Mouse (Mus musculus) brown adipose tissue, adult 24 weeks (tissue): ENCODE data around the gene Manba. TPM values are rescaled to one million over a fixed set of nuclear protein-coding genes. Genes with fewer than 3 reads are reported as not detected.

ENCODE experiments used
- H3K27ac ChIP-seq: fragments of 200-500 bp; replicated peaks from 2 replicates; pipeline ENCODE4 v1.5.1; 2012; ENCODE audit warnings: low read depth, mild to moderate bottlenecking, low read length
- H3K4me1 ChIP-seq: fragments of 200-500 bp; 2 replicates; pipeline ENCODE4 v1.6.1; 2012; ENCODE audit warnings: low read length, mixed read lengths; ENCODE audit not compliant: control insufficient read depth, insufficient read depth, insufficient read length
- H3K4me3 ChIP-seq: fragments of 200-500 bp; 2 replicates; pipeline ENCODE4 v1.5.1; 2012; ENCODE audit warnings: low read depth, mild to moderate bottlenecking, low read length, moderate library complexity; ENCODE audit not compliant: insufficient read depth
- polyA plus RNA-seq: library from polyadenylated mRNA; stranded (reverse); fragments of >200 nt; gene quantifications from 2 replicates; pipeline ENCODE4 v1.2.4, GENCODE M21; 2012; ENCODE audit not compliant: missing spikeins, insufficient read depth, insufficient read length

Manba gene
- polyA plus RNA-seq, 1 experiment: 8.8 TPM

DNA sequence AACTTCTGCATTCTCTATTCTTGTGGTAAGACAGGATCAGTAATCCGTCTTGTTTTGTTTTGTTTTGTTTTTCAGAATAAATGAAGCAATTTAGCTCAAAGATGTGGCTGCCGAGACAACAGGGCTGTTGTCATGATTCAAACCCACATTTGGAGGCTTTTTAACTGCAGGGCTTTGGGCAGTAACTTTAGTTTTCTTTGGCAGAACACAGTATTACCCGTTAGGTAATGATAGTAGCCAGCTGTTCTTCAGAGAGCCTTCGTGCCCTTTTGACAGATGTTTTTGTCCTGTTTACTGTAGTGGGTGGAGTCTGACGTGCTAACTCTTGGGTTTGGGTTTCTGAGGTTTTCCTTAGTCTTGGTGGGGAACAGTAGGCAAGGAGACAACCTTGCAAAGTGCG is 87.6 kb downstream of the Manba start:
- H3K27ac ChIP-seq: no peak overlapping the region
- no peak overlapping the region for H3K4me3 ChIP-seq
- no peaks in the 10 kb centered on the region for H3K4me1 ChIP-seq

GRCm38 (mm10) chr3:135575126-135575525 is 89.7 kb downstream of the Manba start:
- Histone ChIP-seq H3K27ac (no peak overlapping the region), H3K4me3 (no peak overlapping the region), H3K4me1 (no peaks in the 10 kb centered on the region)

DNA sequence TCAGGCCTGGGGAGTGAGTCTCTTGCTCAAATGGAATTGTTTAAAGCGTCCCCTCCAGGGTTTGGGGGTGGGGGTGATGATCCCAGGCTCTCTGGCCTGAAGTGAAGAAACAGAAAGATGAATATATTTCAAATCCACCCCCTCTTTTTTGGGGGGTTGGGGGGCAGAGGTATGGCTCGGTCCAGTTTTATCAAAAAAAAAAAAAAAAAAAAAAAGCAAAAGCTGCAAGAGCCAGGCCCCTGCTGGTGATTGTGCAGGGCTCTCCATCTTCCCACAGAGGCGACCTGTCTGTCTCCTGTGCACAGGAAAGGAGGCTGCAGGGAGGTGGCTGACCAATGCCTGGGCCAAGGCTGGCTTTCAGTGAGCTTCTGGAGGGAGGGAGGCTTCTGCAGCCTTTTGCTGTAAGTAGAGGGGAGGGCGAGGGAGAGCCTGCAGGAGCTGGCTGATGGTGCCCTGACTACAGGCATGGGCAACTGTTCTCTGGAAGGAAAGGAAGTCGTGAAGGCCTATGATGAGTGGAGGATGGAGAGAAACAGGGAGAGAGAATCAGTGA is 93.3 kb downstream of the Manba start:
- Histone ChIP-seq H3K4me1 (no peaks in the 10 kb centered on the region; the same call in 1 of the 2 replicates), H3K27ac (no peak overlapping the region), H3K4me3 (no peak overlapping the region)

DNA sequence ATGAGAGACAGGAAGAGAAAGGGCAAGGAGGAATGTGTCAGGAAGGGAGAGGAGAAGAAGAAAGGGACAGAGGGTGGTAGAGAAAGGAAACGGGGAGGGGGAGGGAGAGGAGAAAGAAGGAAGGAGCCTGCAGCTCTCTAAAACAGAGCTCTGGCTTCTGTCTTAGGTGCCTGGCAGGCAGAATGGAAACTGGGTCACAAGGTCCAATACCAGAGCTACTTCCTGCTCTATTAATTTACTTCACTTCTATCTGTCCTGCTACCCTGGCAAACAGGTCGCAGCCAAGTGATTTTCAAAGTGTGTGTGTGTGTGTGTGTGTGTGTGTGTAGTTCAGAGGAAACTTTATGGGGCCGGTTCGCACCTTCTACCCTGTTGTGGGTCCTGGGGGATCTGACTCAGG is 93.8 kb downstream of the Manba start:
- Histone ChIP-seq H3K4me1 (no peaks in the 10 kb centered on the region; the same call in 1 of the 2 replicates), H3K27ac (no peak overlapping the region), H3K4me3 (no peak overlapping the region)

DNA sequence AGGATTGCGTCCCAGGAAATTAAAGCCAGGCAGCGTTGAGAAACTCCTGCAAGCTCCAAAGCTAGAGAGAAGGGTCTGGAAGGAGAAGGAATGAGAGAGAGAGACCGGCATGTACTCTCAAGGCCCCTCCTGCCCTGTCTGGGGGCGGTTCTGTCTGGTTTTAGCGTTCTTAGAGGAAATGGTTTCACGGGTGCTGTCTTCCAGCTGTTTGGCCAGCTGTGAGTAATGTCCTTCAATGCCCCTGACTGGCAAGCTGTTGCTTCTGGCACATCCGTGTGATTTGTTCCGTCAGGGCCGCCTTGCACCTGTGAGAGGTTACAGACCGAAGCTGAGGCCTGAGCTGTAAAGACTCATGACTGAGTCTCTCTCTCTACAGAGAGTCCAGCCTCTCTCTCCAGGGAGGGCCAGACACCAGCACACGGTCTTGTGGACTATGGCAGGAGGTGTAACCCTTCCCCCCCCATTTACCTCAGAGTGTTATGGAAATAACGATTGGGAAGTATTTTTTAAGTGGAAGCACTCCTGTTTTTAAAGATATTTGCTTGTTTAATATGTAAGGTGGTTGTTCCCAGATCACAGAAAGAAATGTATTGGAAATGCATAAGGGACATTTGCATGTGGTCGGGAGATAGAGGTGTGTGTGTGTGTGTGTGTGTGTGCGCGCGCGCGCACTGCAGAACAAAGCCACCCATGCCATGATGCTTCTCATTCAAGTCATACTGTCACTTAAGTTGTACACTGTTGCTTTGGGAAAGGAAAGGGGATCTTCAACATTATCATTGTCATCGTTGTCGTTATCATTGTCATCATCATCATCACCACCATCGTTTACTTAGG is 95.2 kb downstream of the Manba start:
- no peak overlapping the region for H3K27ac ChIP-seq

DNA sequence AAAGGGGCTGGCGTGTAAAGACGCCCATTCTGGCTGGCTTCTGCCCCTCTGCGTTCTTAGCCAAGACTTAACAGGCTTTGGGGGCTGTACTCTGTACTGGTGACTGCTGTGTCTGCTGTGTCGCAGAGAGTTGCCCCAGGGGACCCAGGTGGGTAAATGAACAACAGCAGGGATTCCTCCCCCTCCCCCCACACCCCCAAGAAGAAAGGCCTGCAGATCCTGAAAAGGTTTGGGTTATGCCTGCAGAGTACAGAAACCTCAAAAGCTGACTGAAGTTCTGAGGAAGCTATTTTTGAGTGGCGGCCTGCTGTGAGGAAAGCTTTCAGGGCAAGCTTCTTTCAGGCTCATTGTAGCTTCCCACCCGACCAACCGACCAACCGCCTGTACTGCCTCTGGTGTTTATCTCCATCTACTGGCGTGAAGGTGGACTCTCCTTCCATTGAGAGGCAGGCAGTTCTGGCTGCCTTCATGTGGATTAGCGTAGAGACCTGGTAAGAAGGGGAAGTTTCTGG is 96.3 kb downstream of the Manba start:
- H3K27ac ChIP-seq: no peak overlapping the region
- no peak overlapping the region for H3K4me3 ChIP-seq
- H3K4me1 ChIP-seq: no peaks in the 10 kb centered on the region; the same call in 1 of the 2 replicates

More for the DNA sequence above, 95.2 kb downstream of the Manba start:
- no peak overlapping the region for H3K4me3 ChIP-seq
- no peaks in the 10 kb centered on the region; the same call in 1 of the 2 replicates for H3K4me1 ChIP-seq

DNA sequence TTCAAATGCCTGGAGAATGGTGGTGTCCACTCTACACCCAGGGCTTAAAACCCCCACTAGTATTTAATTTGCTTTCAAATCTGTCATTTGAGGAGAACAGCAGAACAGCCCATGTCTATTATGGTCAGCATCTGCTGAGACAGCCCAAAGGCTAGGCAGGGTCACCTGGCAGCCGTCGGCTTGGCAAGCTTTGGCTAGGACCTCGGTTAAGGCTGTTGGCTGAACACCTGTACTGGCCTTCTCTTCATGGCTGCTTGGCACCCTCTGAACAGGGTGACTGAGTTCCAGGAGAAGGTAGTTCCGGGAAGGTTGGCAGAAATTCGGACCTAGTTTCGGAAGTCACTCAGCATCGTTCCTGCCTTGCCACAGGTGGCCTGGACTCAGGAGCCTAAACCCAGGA is 96.8 kb downstream of the Manba start:
- Histone ChIP-seq H3K4me1 (no peaks in the 10 kb centered on the region; the same call in 1 of the 2 replicates), H3K4me3 (no peak overlapping the region), H3K27ac (no peak overlapping the region)

DNA sequence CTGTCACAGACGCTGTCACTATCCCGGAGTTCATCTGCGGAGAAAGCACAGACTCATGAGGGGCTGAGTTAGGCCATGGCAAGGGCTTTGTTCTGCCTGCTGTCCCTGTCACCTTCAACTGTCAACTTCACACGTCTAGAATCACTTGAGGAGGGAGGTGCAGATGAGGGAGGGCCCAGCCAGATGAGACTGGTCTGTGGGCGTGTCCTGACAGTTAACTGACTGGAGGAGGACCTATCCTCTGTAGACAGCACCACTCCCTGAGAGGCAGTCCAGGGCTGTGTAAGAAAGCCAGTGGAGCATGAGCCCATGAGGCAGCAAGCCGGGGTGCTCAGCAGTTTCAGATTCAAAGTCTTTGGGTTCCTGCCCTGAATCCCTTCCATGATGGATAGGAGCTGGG is 100.1 kb downstream of the Manba start:
- no peak overlapping the region for H3K4me3 ChIP-seq
- H3K4me1 ChIP-seq: no peaks in the 10 kb centered on the region; the same call in 1 of the 2 replicates
- no peak overlapping the region for H3K27ac ChIP-seq

- Histone ChIP-seq H3K4me1 (no peaks in the 10 kb centered on the region; the same call in 1 of the 2 replicates), H3K4me3 (no peak overlapping the region), H3K27ac (no peak overlapping the region)
Observed at GRCm38 (mm10) chr3:135586060-135586459, 100.6 kb downstream of the Manba start.

DNA sequence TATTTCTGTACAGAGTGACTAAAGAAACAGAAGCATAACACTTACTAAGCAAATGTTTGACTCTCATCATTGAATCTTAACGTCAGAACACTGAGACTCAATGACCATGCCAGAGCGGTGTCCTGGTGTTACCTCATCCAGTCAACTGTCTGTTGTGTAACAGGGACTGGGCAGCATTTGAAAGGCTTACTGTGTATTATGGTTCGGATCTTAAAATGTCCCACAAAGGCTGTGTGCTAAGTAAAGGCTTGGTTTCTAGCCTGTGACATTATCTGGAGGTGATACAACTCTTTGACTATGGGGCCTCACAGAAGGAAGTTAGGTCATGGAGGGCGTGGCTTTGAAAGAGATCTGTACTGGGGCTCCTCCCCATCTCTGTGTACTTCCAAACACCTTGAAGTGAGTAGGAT is 101.1 kb downstream of the Manba start:
- no peak overlapping the region for H3K4me3 ChIP-seq
- no peak overlapping the region for H3K27ac ChIP-seq
- H3K4me1 ChIP-seq: no peaks in the 10 kb centered on the region; the same call in 1 of the 2 replicates

GRCm38 (mm10) chr3:135590471-135590870 is 105.1 kb downstream of the Manba start:
- H3K4me1 ChIP-seq: no peaks in the 10 kb centered on the region
- no peak overlapping the region for H3K27ac ChIP-seq
- H3K4me3 ChIP-seq: no peak overlapping the region

GRCm38 (mm10) chr3:135591376-135591775 is 106.0 kb downstream of the Manba start:
- Histone ChIP-seq H3K27ac (no peak overlapping the region), H3K4me3 (no peak overlapping the region), H3K4me1 (no peaks in the 10 kb centered on the region; the same call in 1 of the 2 replicates)

DNA sequence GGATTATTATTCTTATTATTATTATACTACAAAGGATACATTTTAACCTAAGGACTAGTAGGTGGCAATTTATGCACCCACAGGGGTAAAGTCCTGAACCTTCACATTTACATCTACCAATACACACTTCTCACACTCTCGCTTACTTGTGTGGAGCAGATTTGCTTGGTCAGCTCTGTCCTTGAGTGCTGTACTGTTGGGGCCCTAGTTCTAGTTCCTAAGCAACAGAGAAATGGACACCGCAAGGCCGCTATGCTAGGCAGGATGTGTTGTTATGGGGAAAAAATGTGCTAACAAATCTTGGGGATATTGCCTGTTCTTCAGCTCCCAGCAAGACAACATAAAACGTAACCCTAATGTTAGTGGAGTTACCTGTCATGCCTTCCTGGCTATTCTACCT is 106.6 kb downstream of the Manba start:
- H3K27ac ChIP-seq: no peak overlapping the region
- H3K4me1 ChIP-seq: no peaks in the 10 kb centered on the region; the same call in 1 of the 2 replicates
- H3K4me3 ChIP-seq: no peak overlapping the region

- Histone ChIP-seq H3K27ac (no peak overlapping the region), H3K4me3 (no peak overlapping the region), H3K4me1 (no peaks in the 10 kb centered on the region; the same call in 1 of the 2 replicates)
Observed at GRCm38 (mm10) chr3:135594238-135594917, 109.0 kb downstream of the Manba start.

GRCm38 (mm10) chr3:135597014-135597413 is 111.6 kb downstream of the Manba start:
- no peaks in the 10 kb centered on the region; the same call in 1 of the 2 replicates for H3K4me1 ChIP-seq

More at GRCm38 (mm10) chr3:135597014-135597413, 111.6 kb downstream of the Manba start:
- Histone ChIP-seq H3K27ac (peak overlapping the region; percentile 81), H3K4me3 (no peak overlapping the region)
